Mouse (Mus musculus) lung, embryonic 15.5 days (tissue): Measurements from ENCODE around the gene Wasf2. TPM values are rescaled to one million over a fixed set of nuclear protein-coding genes. Genes with fewer than 3 reads are reported as not detected.
A peak's percentile ranks its signal among the peaks of the same experiment; 100 is the strongest.

Experiments used
- ATAC-seq: fragments of 200-750 bp; cut with Nextera tagmentation; 2 replicates; pipeline ENCODE4 v1.8.0; 2017; ENCODE audit warnings: moderate number of reproducible peaks, borderline replicate concordance; ENCODE audit not compliant: low FRiP score, low TSS enrichment; ENCODE audit errors: extremely low read depth
- H3K27ac ChIP-seq: fragments of 300-500 bp; sonication (generic); 2 replicates; pipeline ENCODE4 v1.5.1; 2015; ENCODE audit warnings: moderate library complexity, mild to moderate bottlenecking, inconsistent platforms
- H3K27me3 ChIP-seq: fragments of 300-500 bp; sonication (generic); 2 replicates; pipeline ENCODE4 v1.6.1; 2015; ENCODE audit warnings: inconsistent platforms
- H3K36me3 ChIP-seq: fragments of 300-500 bp; sonication (generic); 2 replicates; pipeline ENCODE4 v1.6.1; 2015; ENCODE audit warnings: inconsistent platforms
- H3K4me1 ChIP-seq: fragments of 300-500 bp; sonication (generic); 2 replicates; pipeline ENCODE4 v1.6.1; 2015; ENCODE audit warnings: inconsistent platforms
- H3K4me2 ChIP-seq: fragments of 300-500 bp; sonication (generic); 2 replicates; pipeline ENCODE4 v1.6.1; 2015; ENCODE audit warnings: inconsistent platforms, mild to moderate bottlenecking, moderate library complexity
- H3K4me3 ChIP-seq: fragments of 300-500 bp; sonication (generic); 2 replicates; pipeline ENCODE4 v1.5.1; 2015; ENCODE audit warnings: mild to moderate bottlenecking, inconsistent platforms
- H3K9ac ChIP-seq: fragments of 300-500 bp; sonication (generic); 2 replicates; pipeline ENCODE4 v1.6.1; 2015; ENCODE audit warnings: inconsistent platforms
- H3K9me3 ChIP-seq: fragments of 300-500 bp; sonication (generic); 2 replicates; pipeline ENCODE4 v1.6.1; 2016; ENCODE audit warnings: inconsistent platforms
- WGBS: fragments of 180-500 bp; shearing (Covaris S2); methylation state at CpG from one replicate; pipeline ENCODE4 v1.1.7; 2015; 5-methylcytosine and 5-hydroxymethylcytosine counted together
- polyA plus RNA-seq: library from polyadenylated mRNA; unstranded; fragments of >200 nt; fragmentation: Nextera tagmentation; extraction: Ambion mirVana; gene quantifications from 2 replicates; pipeline ENCODE4 v1.2.1, GENCODE M21; 2015

Gene Wasf2
- polyA plus RNA-seq, 1 experiment from 2014 or later, result 120 TPM

GRCm38 (mm10) chr4:133211751-133212561, 81.7 kb downstream of the Wasf2 start, which contains the start of the genes Cd164l2 and Gpr3:
Gene Cd164l2 (plus strand): TSS chr4:133212131.
Gene Gpr3 (minus strand): TSS chr4:133212536.
- WGBS, result 1% methylated on average over 39 of the region's 52 CpGs
- ATAC-seq, result peak; percentile 56

GRCm38 (mm10) chr4:133212562-133213267, 82.4 kb downstream of the Wasf2 start:
- H3K4me1 ChIP-seq, result peaks cover 23% of the 10 kb centered on the region
- no peaks in the 10 kb centered on the region for H3K9me3 ChIP-seq
- 2% methylated on average over 43 of the region's 44 CpGs for WGBS
- H3K4me3 ChIP-seq, result peak overlapping the region; percentile 69
- peaks cover 24% of the 10 kb centered on the region for H3K27me3 ChIP-seq
- no peaks in the 10 kb centered on the region for H3K36me3 ChIP-seq
- no peak overlapping the region for H3K27ac ChIP-seq
- H3K9ac ChIP-seq, result peak overlapping the region; percentile 55; the same call in 1 of the 2 replicates
- H3K4me2 ChIP-seq, result peak overlapping the region; percentile 100
- ATAC-seq, result peak; percentile 72

More at GRCm38 (mm10) chr4:133211751-133212561, 81.7 kb downstream of the Wasf2 start, which contains the start of the genes Cd164l2 and Gpr3:
- Histone ChIP-seq H3K9ac (peak within 1 kb of the TSS; percentile 55; the same call in 1 of the 2 replicates), H3K27me3 (peaks cover 24% of the 10 kb centered on the region), H3K4me3 (peak within 1 kb of the TSS; percentile 69), H3K27ac (no peak within 1 kb of the TSS), H3K36me3 (no peaks in the 10 kb centered on the region), H3K9me3 (no peaks in the 10 kb centered on the region), H3K4me1 (peaks cover 23% of the 10 kb centered on the region), H3K4me2 (peak within 1 kb of the TSS; percentile 100)

- Histone ChIP-seq H3K36me3 (no peaks in the 10 kb centered on the region), H3K9ac (no peak overlapping the region), H3K4me1 (peaks cover 23% of the 10 kb centered on the region), H3K4me3 (peak overlapping the region; percentile 69; the same call in 1 of the 2 replicates), H3K9me3 (no peaks in the 10 kb centered on the region), H3K27me3 (peaks cover 24% of the 10 kb centered on the region), H3K4me2 (peak overlapping the region; percentile 100), H3K27ac (no peak overlapping the region)
- no peak for ATAC-seq
- under 1% methylated on average over 9 of the region's 9 CpGs for WGBS
Observed at GRCm38 (mm10) chr4:133213268-133213590, 82.9 kb downstream of the Wasf2 start.

GRCm38 (mm10) chr4:133213661-133214060, 83.4 kb downstream of the Wasf2 start:
- H3K27me3 ChIP-seq, result peaks cover 26% of the 10 kb centered on the region
- peak overlapping the region; percentile 14; the same call in 1 of the 2 replicates for H3K4me3 ChIP-seq
- 11% methylated on average over 10 of the region's 10 CpGs for WGBS
- no peak for ATAC-seq
- no peak overlapping the region for H3K27ac ChIP-seq
- H3K4me2 ChIP-seq, result peak overlapping the region; percentile 100
- no peaks in the 10 kb centered on the region for H3K9me3 ChIP-seq
- H3K36me3 ChIP-seq, result no peaks in the 10 kb centered on the region
- peaks cover 23% of the 10 kb centered on the region for H3K4me1 ChIP-seq
- no peak overlapping the region for H3K9ac ChIP-seq

- Histone ChIP-seq H3K9me3 (no peaks in the 10 kb centered on the region), H3K4me2 (no peak overlapping the region), H3K27ac (no peak overlapping the region), H3K4me3 (no peak overlapping the region), H3K27me3 (peaks cover 50% of the 10 kb centered on the region), H3K36me3 (no peaks in the 10 kb centered on the region), H3K4me1 (peaks cover 18% of the 10 kb centered on the region), H3K9ac (no peak overlapping the region)
- no peak for ATAC-seq
- WGBS, result under 1% methylated on average over 5 of the region's 5 CpGs
Observed at GRCm38 (mm10) chr4:133217641-133218040, 87.3 kb downstream of the Wasf2 start.

- Histone ChIP-seq H3K9ac (no peak overlapping the region), H3K36me3 (no peaks in the 10 kb centered on the region), H3K4me2 (no peak overlapping the region), H3K9me3 (no peaks in the 10 kb centered on the region), H3K27me3 (peaks cover 39% of the 10 kb centered on the region), H3K4me3 (no peak overlapping the region), H3K4me1 (peaks cover 9% of the 10 kb centered on the region; the same call in 1 of the 2 replicates), H3K27ac (no peak overlapping the region)
- no peak for ATAC-seq
- 85% methylated on average over 3 of the region's 3 CpGs for WGBS
Observed at GRCm38 (mm10) chr4:133218745-133219144, 88.4 kb downstream of the Wasf2 start.

- WGBS, result 5% methylated on average over 19 of the region's 25 CpGs
- no peak overlapping the region for H3K27ac ChIP-seq
- peaks cover 32% of the 10 kb centered on the region for H3K27me3 ChIP-seq
- ATAC-seq, result peak; percentile 29; the same call in 1 of the 2 replicates
- H3K4me1 ChIP-seq, result peaks cover 13% of the 10 kb centered on the region; the same call in 1 of the 2 replicates
- peak overlapping the region; percentile 77 for H3K4me2 ChIP-seq
- H3K36me3 ChIP-seq, result no peaks in the 10 kb centered on the region
- peak overlapping the region; percentile 42 for H3K4me3 ChIP-seq
- no peaks in the 10 kb centered on the region for H3K9me3 ChIP-seq
- H3K9ac ChIP-seq, result peak overlapping the region; percentile 41
Observed at GRCm38 (mm10) chr4:133220656-133221055, 90.4 kb downstream of the Wasf2 start.

GRCm38 (mm10) chr4:133221701-133222100, 91.4 kb downstream of the Wasf2 start:
- Histone ChIP-seq H3K9ac (no peak overlapping the region), H3K4me3 (no peak overlapping the region), H3K4me2 (no peak overlapping the region), H3K36me3 (no peaks in the 10 kb centered on the region), H3K27ac (no peak overlapping the region), H3K4me1 (peaks cover 13% of the 10 kb centered on the region; the same call in 1 of the 2 replicates), H3K9me3 (no peaks in the 10 kb centered on the region), H3K27me3 (peaks cover 32% of the 10 kb centered on the region)
- no peak for ATAC-seq
- 83% methylated on average over 8 of the region's 8 CpGs for WGBS

- Histone ChIP-seq H3K36me3 (no peaks in the 10 kb centered on the region), H3K27me3 (peaks cover 27% of the 10 kb centered on the region), H3K9me3 (no peaks in the 10 kb centered on the region), H3K4me2 (no peak overlapping the region), H3K4me1 (peaks cover 13% of the 10 kb centered on the region; the same call in 1 of the 2 replicates), H3K4me3 (no peak overlapping the region), H3K9ac (no peak overlapping the region), H3K27ac (no peak overlapping the region; the same call in 1 of the 2 replicates)
- ATAC-seq, result no peak
- WGBS, result 52% methylated on average over 5 of the region's 5 CpGs
Observed at GRCm38 (mm10) chr4:133223875-133224274, 93.6 kb downstream of the Wasf2 start.

- 63% methylated on average over 10 of the region's 10 CpGs for WGBS
- peaks cover 8% of the 10 kb centered on the region; the same call in 1 of the 2 replicates for H3K4me1 ChIP-seq
- no peak overlapping the region for H3K4me3 ChIP-seq
- no peak overlapping the region for H3K27ac ChIP-seq
- no peak for ATAC-seq
- H3K9me3 ChIP-seq, result no peaks in the 10 kb centered on the region
- peaks cover 9% of the 10 kb centered on the region; the same call in 1 of the 2 replicates for H3K27me3 ChIP-seq
- H3K36me3 ChIP-seq, result no peaks in the 10 kb centered on the region
- no peak overlapping the region for H3K9ac ChIP-seq
- H3K4me2 ChIP-seq, result no peak overlapping the region
Observed at GRCm38 (mm10) chr4:133226073-133226472, 95.8 kb downstream of the Wasf2 start.

- Histone ChIP-seq H3K36me3 (no peaks in the 10 kb centered on the region), H3K4me1 (peaks cover 8% of the 10 kb centered on the region; the same call in 1 of the 2 replicates), H3K9ac (no peak overlapping the region), H3K9me3 (no peaks in the 10 kb centered on the region), H3K27me3 (no peaks in the 10 kb centered on the region), H3K4me3 (no peak overlapping the region), H3K27ac (no peak overlapping the region), H3K4me2 (no peak overlapping the region)
- 73% methylated on average over 8 of the region's 8 CpGs for WGBS
- no peak for ATAC-seq
Observed at GRCm38 (mm10) chr4:133227636-133228035, 97.3 kb downstream of the Wasf2 start.
